Mouse (Mus musculus) ES-Bruce4 (cell line): ENCODE measurements around the gene Stk32c. TPM values are rescaled to one million over a fixed set of nuclear protein-coding genes. Genes with fewer than 3 reads are reported as not detected.

ENCODE experiments used
- H3K27ac ChIP-seq: 2 replicates; pipeline ENCODE4 v1.5.1; 2012; ENCODE audit warnings: low read length, inconsistent platforms; ENCODE audit not compliant: insufficient read depth
- H3K27me3 ChIP-seq: 2 replicates; pipeline ENCODE4 v1.6.1; 2012; ENCODE audit warnings: mild to moderate bottlenecking, low read length, inconsistent platforms; ENCODE audit not compliant: control insufficient read depth, poor library complexity, insufficient read depth, severe bottlenecking
- H3K36me3 ChIP-seq: 2 replicates; pipeline ENCODE4 v1.6.1; 2012; ENCODE audit warnings: inconsistent platforms, mild to moderate bottlenecking, low read length, moderate library complexity; ENCODE audit not compliant: control insufficient read depth, poor library complexity, insufficient read depth, severe bottlenecking
- H3K4me1 ChIP-seq: one replicate; pipeline ENCODE4 v1.8.1; 2011; ENCODE audit warnings: low read length; ENCODE audit not compliant: control insufficient read depth, insufficient read depth
- H3K4me3 ChIP-seq: 2 replicates; pipeline ENCODE4 v1.5.1; 2011; ENCODE audit warnings: low read depth, mild to moderate bottlenecking, low read length
- H3K9ac ChIP-seq: 2 replicates; pipeline ENCODE4 v1.6.1; 2012; ENCODE audit warnings: low read depth, mild to moderate bottlenecking, inconsistent platforms; ENCODE audit not compliant: poor library complexity, severe bottlenecking
- H3K9me3 ChIP-seq: replicated peaks from 2 replicates; pipeline ENCODE4 v1.6.1; 2012; ENCODE audit warnings: mild to moderate bottlenecking, low read length, inconsistent platforms; ENCODE audit not compliant: control insufficient read depth, poor library complexity, insufficient read depth, severe bottlenecking
- CTCF ChIP-seq: IDR thresholded peaks from one replicate; pipeline ENCODE4 v1.8.1; 2011; ENCODE audit warnings: low read depth, low read length
- EP300 ChIP-seq: IDR thresholded peaks from 2 replicates; pipeline ENCODE4 v1.6.1; 2011; ENCODE audit warnings: low read depth, low read length; ENCODE audit not compliant: insufficient read depth
- POLR2A ChIP-seq: IDR thresholded peaks from one replicate; pipeline ENCODE4 v1.8.1; 2011; ENCODE audit warnings: low read length; ENCODE audit not compliant: insufficient read depth
- polyA plus RNA-seq: library from polyadenylated mRNA; stranded (reverse); fragments of >200 nt; gene quantifications from 2 replicates; pipeline ENCODE4 v1.2.4, GENCODE M21; 2011; ENCODE audit warnings: low read depth; ENCODE audit not compliant: missing spikeins, insufficient read depth, insufficient read length

Stk32c gene
- polyA plus RNA-seq, 1 experiment = 0.42 TPM

DNA sequence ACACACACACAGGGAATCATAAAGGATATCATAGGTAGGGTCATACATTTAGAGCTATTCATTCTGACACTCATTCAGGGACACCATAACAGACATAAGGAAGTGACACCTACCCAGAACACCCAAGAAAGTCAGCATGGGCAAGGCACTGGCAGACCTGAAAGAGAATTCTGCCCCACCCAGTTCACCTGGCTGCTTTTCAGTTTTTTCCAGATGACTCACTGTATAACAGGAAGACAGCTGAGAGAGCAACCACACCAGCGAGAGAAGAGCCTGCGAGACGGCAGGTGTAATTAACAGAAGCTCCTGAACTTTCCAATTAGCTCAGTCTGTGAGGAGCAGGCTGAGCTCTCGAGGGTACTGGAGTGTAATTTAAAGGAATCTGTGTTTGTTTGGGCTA lies 44.0 kb downstream of the Stk32c start:
- TF ChIP-seq POLR2A = no peak
- no peak for TF ChIP-seq CTCF
- no peak for TF ChIP-seq EP300
- Histone ChIP-seq H3K4me3 (no peak overlapping the region), H3K4me1 (no peaks in the 10 kb centered on the region), H3K27me3 (no peaks in the 10 kb centered on the region), H3K9me3 (no peaks in the 10 kb centered on the region), H3K27ac (no peak overlapping the region), H3K36me3 (no peaks in the 10 kb centered on the region), H3K9ac (no peak overlapping the region)

DNA sequence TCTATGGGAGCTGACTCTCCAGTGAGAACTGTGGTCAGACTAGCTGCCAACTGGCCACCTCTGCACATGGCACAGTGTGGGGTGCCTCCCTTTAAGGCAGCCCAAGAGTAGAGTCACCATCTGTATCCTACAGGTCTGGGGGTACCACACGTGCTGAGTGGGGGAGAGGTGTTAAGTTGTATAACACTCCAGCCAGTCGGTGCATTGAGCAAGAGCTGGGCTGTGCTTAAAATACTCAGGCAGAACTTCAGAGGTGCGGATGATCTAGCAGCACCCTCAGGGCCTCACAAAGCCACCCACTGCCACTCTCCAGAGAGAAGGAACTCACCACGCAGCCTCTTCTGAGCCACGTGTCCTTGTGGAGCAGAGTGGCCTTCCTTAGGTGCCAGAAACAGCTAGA lies 48.7 kb downstream of the Stk32c start:
- H3K4me3 ChIP-seq = no peak overlapping the region
- no peak overlapping the region for H3K9ac ChIP-seq
- H3K9me3 ChIP-seq = no peaks in the 10 kb centered on the region
- TF ChIP-seq POLR2A (no peak), EP300 (no peak), CTCF (no peak)
- H3K27ac ChIP-seq = no peak overlapping the region
- no peaks in the 10 kb centered on the region for H3K4me1 ChIP-seq
- no peaks in the 10 kb centered on the region for H3K36me3 ChIP-seq
- H3K27me3 ChIP-seq = no peaks in the 10 kb centered on the region

DNA sequence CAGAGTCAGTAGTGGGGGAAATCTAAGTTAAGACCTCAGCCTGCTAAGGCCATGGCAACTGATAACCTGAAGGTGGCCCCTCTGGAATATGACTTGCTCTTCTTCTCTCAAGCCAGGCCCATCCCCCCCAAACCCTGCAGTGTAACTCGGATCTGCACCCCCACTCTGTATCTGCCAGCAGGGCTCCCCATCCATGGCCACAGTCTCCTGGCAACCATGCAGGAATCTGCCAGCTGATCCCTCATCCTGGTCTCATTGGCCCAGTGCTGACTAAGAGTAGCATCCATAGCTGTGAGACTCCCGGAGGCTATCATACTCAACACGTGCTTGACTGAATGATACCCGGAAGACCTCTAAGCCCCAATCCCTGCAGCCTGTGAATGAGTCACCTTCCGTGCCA lies 54.2 kb downstream of the Stk32c start:
- H3K4me1 ChIP-seq = no peaks in the 10 kb centered on the region
- H3K4me3 ChIP-seq = no peak overlapping the region
- H3K27ac ChIP-seq = no peak overlapping the region
- no peak for TF ChIP-seq POLR2A
- TF ChIP-seq CTCF = no peak
- H3K27me3 ChIP-seq = no peaks in the 10 kb centered on the region
- H3K9me3 ChIP-seq = no peaks in the 10 kb centered on the region
- no peak overlapping the region for H3K9ac ChIP-seq
- no peaks in the 10 kb centered on the region for H3K36me3 ChIP-seq

DNA sequence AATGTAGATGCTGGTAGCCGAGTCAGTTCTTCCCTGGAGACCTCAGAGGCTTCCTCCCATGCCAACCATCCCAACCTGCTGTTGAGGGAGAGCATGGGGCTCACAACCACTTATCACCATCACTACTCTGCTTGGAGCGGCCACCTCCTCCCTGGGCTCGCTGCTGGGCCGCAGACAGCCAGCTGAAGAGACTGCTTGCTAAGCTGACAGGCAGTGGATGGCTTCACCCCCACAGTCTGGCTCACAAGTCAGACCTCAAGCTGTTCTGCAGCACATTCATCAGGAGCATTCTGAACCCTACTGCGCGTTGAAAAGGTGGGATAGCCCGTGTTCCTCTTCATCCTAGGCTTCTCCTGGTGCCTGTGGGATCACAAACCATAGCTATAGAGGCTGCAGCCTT lies 54.6 kb downstream of the Stk32c start:
- H3K9me3 ChIP-seq = no peaks in the 10 kb centered on the region
- no peaks in the 10 kb centered on the region for H3K27me3 ChIP-seq
- no peaks in the 10 kb centered on the region for H3K4me1 ChIP-seq
- no peak overlapping the region for H3K4me3 ChIP-seq
- no peak overlapping the region for H3K27ac ChIP-seq
- no peaks in the 10 kb centered on the region for H3K36me3 ChIP-seq
- H3K9ac ChIP-seq = no peak overlapping the region
- no peak for TF ChIP-seq POLR2A
- no peak for TF ChIP-seq EP300
- TF ChIP-seq CTCF = no peak

DNA sequence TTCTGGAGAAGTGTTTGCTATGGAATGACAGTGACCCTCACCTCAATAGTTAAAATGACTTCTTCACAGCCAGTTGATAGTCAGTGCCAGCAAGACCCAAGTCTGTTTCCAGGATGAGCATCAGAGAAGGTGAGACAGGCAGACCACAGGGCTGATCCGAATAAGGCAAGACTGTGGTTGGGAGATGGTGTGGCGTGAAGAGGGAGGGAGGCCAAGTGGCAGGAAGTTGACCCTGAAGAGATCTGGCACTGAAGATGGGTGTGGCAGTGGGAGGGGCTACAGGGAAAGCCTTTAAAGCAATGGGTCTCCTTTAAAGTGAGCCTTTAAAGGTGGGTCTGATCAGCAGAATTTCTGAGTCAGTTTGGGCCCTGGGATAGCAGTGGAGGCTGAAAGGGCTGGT lies 55.6 kb downstream of the Stk32c start:
- Histone ChIP-seq H3K4me3 (no peak overlapping the region), H3K27ac (no peak overlapping the region), H3K9me3 (no peaks in the 10 kb centered on the region), H3K36me3 (no peaks in the 10 kb centered on the region), H3K9ac (no peak overlapping the region), H3K27me3 (no peaks in the 10 kb centered on the region), H3K4me1 (no peaks in the 10 kb centered on the region)
- TF ChIP-seq EP300 = no peak
- TF ChIP-seq CTCF = no peak
- TF ChIP-seq POLR2A = no peak

DNA sequence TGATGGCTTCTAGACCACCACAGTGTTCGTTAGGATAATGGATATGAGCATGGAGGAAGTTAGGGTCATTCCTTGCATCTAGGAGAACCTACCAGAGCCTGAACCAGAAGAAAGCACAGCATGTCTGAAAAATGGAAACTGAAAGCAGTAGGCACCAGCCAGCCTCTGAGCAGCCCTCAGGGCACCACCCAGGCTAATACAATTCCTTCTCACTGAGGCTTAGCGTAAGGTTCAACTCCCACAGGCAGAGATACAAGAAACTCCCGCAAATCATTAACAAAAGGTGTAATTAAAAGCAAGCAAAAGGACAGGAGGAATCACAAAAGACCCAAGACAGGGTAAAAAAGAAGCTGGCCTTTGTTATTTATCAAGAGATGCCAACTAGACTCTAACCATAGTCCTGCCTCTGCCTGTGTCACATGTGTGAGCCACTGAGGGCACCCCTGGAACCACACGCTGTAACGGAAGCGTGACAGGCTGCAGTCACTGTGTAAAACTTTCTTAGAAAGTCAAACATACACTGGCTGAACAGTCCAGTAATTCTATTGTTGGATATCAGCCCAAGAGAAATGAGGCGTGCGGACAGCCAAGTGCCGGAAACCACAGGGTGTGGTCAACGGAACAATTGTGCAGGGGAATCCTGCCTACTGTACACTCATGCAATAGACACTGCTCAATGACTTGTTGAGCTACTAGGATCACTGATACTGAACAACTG lies 56.6 kb downstream of the Stk32c start:
- H3K27ac ChIP-seq = no peak overlapping the region
- no peaks in the 10 kb centered on the region for H3K27me3 ChIP-seq
- TF ChIP-seq POLR2A = no peak
- TF ChIP-seq CTCF = no peak
- TF ChIP-seq EP300 = no peak
- no peaks in the 10 kb centered on the region for H3K9me3 ChIP-seq
- no peak overlapping the region for H3K4me3 ChIP-seq
- no peaks in the 10 kb centered on the region for H3K36me3 ChIP-seq
- H3K4me1 ChIP-seq = no peaks in the 10 kb centered on the region
- H3K9ac ChIP-seq = no peak overlapping the region
